Comparison of ENCODE assay signal across 9 mouse cellular contexts in genomic region chr8:94994510-94994909, GRCm38 (mm10). TPM values are rescaled to one million over a fixed set of nuclear protein-coding genes. Genes with fewer than 3 reads are reported as not detected.
DNase-seq lines count a peak whose midpoint lies in the region; ATAC-seq and TF ChIP-seq lines count a peak whose summit lies in the region.
"Had no signal": no experiment of that assay in that cellular context is flagged by ENCODE, and none has a peak within 500 bp of the region (broad histone marks: within the 10 kb centered on the region; RNA-seq: fewer than 3 reads in every experiment).

No protein-coding gene starts in this region.

- TF ChIP-seq CTCF in heart, adult 2 months (IDR thresholded peaks at IDR 0.05) = no peak

- H3K9ac ChIP-seq in heart, adult 2 months (ENCODE audit: low read depth, low read length) = no peak overlapping the region
- peak overlapping the region; percentile 84 for H3K9ac ChIP-seq in forebrain, embryonic 16.5 days (replicated peaks; ENCODE audit: low read depth, low read length)
- no peak overlapping the region for H3K9ac ChIP-seq in limb, embryonic 15.5 days

- no peak for TF ChIP-seq EP300 in heart, adult 2 months (IDR thresholded peaks at IDR 0.05; ENCODE audit: insufficient read depth, low read depth, low read length)

- H3K9me3 ChIP-seq in forebrain, embryonic 16.5 days (ENCODE audit: control insufficient read depth, low read length) = no peaks in the 10 kb centered on the region
- H3K9me3 ChIP-seq in limb, embryonic 15.5 days = no peaks in the 10 kb centered on the region
- H3K9me3 ChIP-seq: G1E had no signal

- no peak for TF ChIP-seq POLR2A in heart, adult 2 months (IDR thresholded peaks at IDR 0.05; ENCODE audit: insufficient read depth, low read depth, low read length)

- WGBS in heart, adult 2 months = 43% methylated on average over 1 of the region's 1 CpGs
- 0% methylated on average over 1 of the region's 1 CpGs for WGBS in forebrain, embryonic 16.5 days
- 28% methylated on average over 1 of the region's 1 CpGs for WGBS in limb, embryonic 15.5 days

- no peaks in the 10 kb centered on the region for H3K79me2 ChIP-seq in heart, adult 2 months (replicated peaks; ENCODE audit: control insufficient read depth, insufficient read depth, low read length)

- H3K4me3 ChIP-seq in heart, adult 2 months = peak overlapping the region; percentile 38; the same call in 1 of the 2 replicates
- peak overlapping the region; percentile 16; the same call in 1 of the 2 replicates for H3K4me3 ChIP-seq in brown adipose tissue, adult 24 weeks (ENCODE audit: insufficient read depth, low read depth, low read length)
- H3K4me3 ChIP-seq in forebrain, embryonic 16.5 days (replicated peaks; ENCODE audit: low read length) = peak overlapping the region; percentile 61
- H3K4me3 ChIP-seq in limb, embryonic 15.5 days = no peak overlapping the region

- no peaks in the 10 kb centered on the region for H3K27me3 ChIP-seq in heart, adult 2 months (ENCODE audit: control insufficient read depth, insufficient read depth, low read length)
- no peaks in the 10 kb centered on the region for H3K27me3 ChIP-seq in forebrain, embryonic 16.5 days (replicated peaks; ENCODE audit: control insufficient read depth, insufficient read depth, low read length)
- no peaks in the 10 kb centered on the region for H3K27me3 ChIP-seq in limb, embryonic 15.5 days

- no peaks in the 10 kb centered on the region for H3K36me3 ChIP-seq in heart, adult 2 months (ENCODE audit: control insufficient read depth, insufficient read depth, low read length)
- H3K36me3 ChIP-seq in forebrain, embryonic 16.5 days (ENCODE audit: control insufficient read depth, insufficient read depth) = no peaks in the 10 kb centered on the region
- H3K36me3 ChIP-seq in limb, embryonic 15.5 days = no peaks in the 10 kb centered on the region

- peak overlapping the region; percentile 66 for H3K4me2 ChIP-seq in forebrain, embryonic 16.5 days (ENCODE audit: low read length)
- no peak overlapping the region for H3K4me2 ChIP-seq in limb, embryonic 15.5 days

- ATAC-seq in forebrain, embryonic 16.5 days = peak; percentile 29
- ATAC-seq in limb, embryonic 15.5 days (ENCODE audit: insufficient number of reproducible peaks, low FRiP score, low TSS enrichment, low read depth) = no peak

- intact Hi-C loops in heart, adult 2 months (cut with DNase I) = no loop called here

- no peak for DNase-seq in heart, adult 2 months
- DNase-seq in heart, adult 18-20 months = no peak
- DNase-seq in adrenal gland, postnatal 14 days = no peak
- no peak for DNase-seq in embryo, embryonic 9.5 days (ENCODE audit: extremely low spot score)
- DNase-seq in right cerebral cortex, postnatal 36 days (ENCODE audit: low spot score in 2 of 2) = no peak

- peak overlapping the region; percentile 93 for H3K27ac ChIP-seq in heart, adult 2 months
- H3K27ac ChIP-seq in brown adipose tissue, adult 24 weeks (replicated peaks; ENCODE audit: low read depth, low read length) = peak overlapping the region; percentile 100
- H3K27ac ChIP-seq in forebrain, embryonic 16.5 days (ENCODE audit: low read length) = peak overlapping the region; percentile 94
- peak overlapping the region; percentile 13; the same call in 1 of the 2 replicates for H3K27ac ChIP-seq in limb, embryonic 15.5 days

- H3K4me1 ChIP-seq in heart, adult 2 months (ENCODE audit: control insufficient read depth, insufficient read depth, low read length) = peaks cover 36% of the 10 kb centered on the region
- peaks cover 69% of the 10 kb centered on the region for H3K4me1 ChIP-seq in brown adipose tissue, adult 24 weeks (ENCODE audit: control insufficient read depth, insufficient read depth, insufficient read length, low read length)
- H3K4me1 ChIP-seq in forebrain, embryonic 16.5 days (replicated peaks; ENCODE audit: control insufficient read depth, insufficient read depth, low read length) = peaks cover 74% of the 10 kb centered on the region
- H3K4me1 ChIP-seq in limb, embryonic 15.5 days = peaks cover 60% of the 10 kb centered on the region

RNA-seq across cellular contexts. Expression of gene Adgrg1, which starts 20.0 kb away (rescaled TPM):
- total RNA-seq in heart, adult 2 months (2021) = 10 to 100 TPM; 52.1 to 67.8 TPM
- polyA plus RNA-seq in heart, adult 2 months (2012; rRNA removed) = 96.1 and 107 TPM in 2 replicates
- total RNA-seq in heart, adult 18-20 months (2021) = 10 to 100 TPM; 60.8 to 62.2 TPM
- 7.4 and 18.4 TPM in 2 replicates for polyA plus RNA-seq in brown adipose tissue, adult 24 weeks (2012; ENCODE audit: insufficient read depth, insufficient read length, missing spikeins)
- 132 and 152 TPM in 2 replicates for polyA plus RNA-seq in forebrain, embryonic 16.5 days (2015; fragmentation: Nextera tagmentation; extraction: Ambion mirVana)
- polyA plus RNA-seq in limb, embryonic 15.5 days (2015; fragmentation: Nextera tagmentation; extraction: Ambion mirVana) = 23.2 and 25.0 TPM in 2 replicates
- 35.5 and 54.3 TPM in 2 replicates for total RNA-seq in adrenal gland, postnatal 14 days (2021)

RNA-seq across cellular contexts. Expression of gene Adgrg3, which starts 23.0 kb away (rescaled TPM):
- total RNA-seq in heart, adult 2 months (2021) = 1 to 10 TPM; 1.3 to 2.5 TPM
- 4.3 and 4.9 TPM in 2 replicates for polyA plus RNA-seq in heart, adult 2 months (2012; rRNA removed)
- 1 to 10 TPM; 1.5 TPM for total RNA-seq in heart, adult 18-20 months (2021)
- polyA plus RNA-seq in brown adipose tissue, adult 24 weeks (2012; ENCODE audit: insufficient read depth, insufficient read length, missing spikeins) = not detected in 2 replicates
- polyA plus RNA-seq in forebrain, embryonic 16.5 days (2015; fragmentation: Nextera tagmentation; extraction: Ambion mirVana) = 0.93 and 1.1 TPM in 2 replicates
- polyA plus RNA-seq in limb, embryonic 15.5 days (2015; fragmentation: Nextera tagmentation; extraction: Ambion mirVana) = 3.6 and 3.7 TPM in 2 replicates
- 4.0 and 4.2 TPM in 2 replicates for total RNA-seq in adrenal gland, postnatal 14 days (2021)

Comparison
In these comparisons a context has a peak if more than half of its experiments do, and no peak if none do; other contexts are left out.
1. H3K27ac ChIP-seq: peak in every context shown above with its lines; median percentile 100 in brown adipose tissue, adult 24 weeks; 94 in forebrain, embryonic 16.5 days; 93 in heart, adult 2 months; 13 in limb, embryonic 15.5 days.